Mouse (Mus musculus): ENCODE measurements around the gene Tbcb. TPM values are rescaled to one million over a fixed set of nuclear protein-coding genes. Genes with fewer than 3 reads are reported as not detected.

The Tbcb gene
- total RNA-seq (2023) = 10 to 100 TPM; 26.0 to 27.3 TPM

GRCm38 (mm10) chr7:30231669-30232454, at the start of gene Tbcb, which contains the start of gene Polr2i:
Gene Tbcb, minus strand, starts transcription at chr7:30232272.
Gene Polr2i, plus strand, starts transcription at chr7:30231948.

GRCm38 (mm10) chr7:30279951-30280669, 48.0 kb upstream of the Tbcb start, which contains the start of the genes Thap8 and Wdr62:
Gene Thap8, plus strand, starts transcription at chr7:30280094.
Gene Wdr62, minus strand, starts transcription at chr7:30280419.

GRCm38 (mm10) chr7:30235625-30236024, 3.6 kb upstream of the Tbcb start, which contains the start of gene Ovol3:
Gene Ovol3, minus strand, starts transcription at chr7:30235725.

GRCm38 (mm10) chr7:30198481-30198971, 33.5 kb downstream of the Tbcb start, which contains the start of gene Capns1:
Gene Capns1, minus strand, starts transcription at chr7:30198811.

GRCm38 (mm10) chr7:30183879-30184289, 48.2 kb downstream of the Tbcb start, which contains the start of gene Cox7a1:
Gene Cox7a1, plus strand, starts transcription at chr7:30184144.

Other genes with a start within 250 kb of the Tbcb start
- gene Zfp568, start 248.3 kb downstream of the Tbcb start, total RNA-seq (2023) = 10 to 100 TPM; 20.8 to 22.1 TPM
- gene Zfp14, start 180.9 kb downstream of the Tbcb start, total RNA-seq (2023) = 1 to 10 TPM; 5.5 to 6.3 TPM
- gene Zfp82, start 159.4 kb downstream of the Tbcb start, total RNA-seq (2023) = 1 to 10 TPM; 5.5 to 7.1 TPM
- gene Gm26920, start 141.9 kb downstream of the Tbcb start, total RNA-seq (2023) = not detected
- gene Zfp566, start 141.7 kb downstream of the Tbcb start, total RNA-seq (2023) = 10 to 100 TPM in 1 of 2 experiments, 1 to 10 TPM in 1; 7.1 to 10.5 TPM
- gene Zfp260, start 137.5 kb downstream of the Tbcb start, total RNA-seq (2023) = 10 to 100 TPM; 50.5 to 60.3 TPM
- gene Zfp382, start 110.3 kb downstream of the Tbcb start, total RNA-seq (2023) = 10 to 100 TPM; 11.6 to 16.6 TPM
- 10 to 100 TPM; 53.4 to 56.2 TPM for gene Zfp146, start 62.5 kb downstream of the Tbcb start, total RNA-seq (2023)
- 1 to 10 TPM in 1 of 2 experiments, not detected in 1; 1.8 TPM for gene Cox7a1, start 48.1 kb downstream of the Tbcb start, total RNA-seq (2023)
- 100 to 1,000 TPM; 155 to 167 TPM for gene Capns1, start 33.5 kb downstream of the Tbcb start, total RNA-seq (2023)
- 10 to 100 TPM; 35.1 to 43.9 TPM for gene Polr2i, start 324 bp downstream of the Tbcb start, total RNA-seq (2023)
- not detected for gene Ovol3, start 3.5 kb upstream of the Tbcb start, total RNA-seq (2023)
- gene Thap8, start 47.8 kb upstream of the Tbcb start, total RNA-seq (2023) = 1 to 10 TPM in 1 of 2 experiments, under 1 TPM in 1; 0.44 to 1.3 TPM
- 1 to 10 TPM; 4.0 to 8.4 TPM for gene Wdr62, start 48.1 kb upstream of the Tbcb start, total RNA-seq (2023)
- under 1 TPM; 0.64 to 0.65 TPM for gene Clip3, start 59.5 kb upstream of the Tbcb start, total RNA-seq (2023)
- gene Alkbh6, start 76.4 kb upstream of the Tbcb start, total RNA-seq (2023) = 10 to 100 TPM; 39.8 to 42.3 TPM
- 1 to 10 TPM; 5.5 to 6.3 TPM for gene Syne4, start 82.5 kb upstream of the Tbcb start, total RNA-seq (2023)
- gene E130208F15Rik, start 89.5 kb upstream of the Tbcb start, total RNA-seq (2023) = 1 to 10 TPM; 6.6 to 9.5 TPM
- gene Sdhaf1, start 91.6 kb upstream of the Tbcb start, total RNA-seq (2023) = 10 to 100 TPM in 1 of 2 experiments, 1 to 10 TPM in 1; 8.8 to 11.4 TPM
- not detected for gene Lrfn3, start 130.5 kb upstream of the Tbcb start, total RNA-seq (2023)
- 10 to 100 TPM; 10.7 to 27.3 TPM for gene Tyrobp, start 181.5 kb upstream of the Tbcb start, total RNA-seq (2023)
- gene Hcst, start 187.6 kb upstream of the Tbcb start, total RNA-seq (2023) = 100 to 1,000 TPM; 185 to 201 TPM
- gene Nfkbid, start 189.5 kb upstream of the Tbcb start, total RNA-seq (2023) = 10 to 100 TPM; 40.1 to 45.7 TPM
- gene Aplp1, start 213.3 kb upstream of the Tbcb start, total RNA-seq (2023) = 1 to 10 TPM; 3.8 to 4.3 TPM
- gene Kirrel2, start 225.4 kb upstream of the Tbcb start, total RNA-seq (2023) = not detected
- not detected for gene Nphs1, start 226.0 kb upstream of the Tbcb start, total RNA-seq (2023)

All from T-cell, adult 66 days (primary cell).